Mouse (Mus musculus) lung, postnatal 0 days (tissue): ENCODE data around the gene Nkap.

Experiments used
- CTCF ChIP-seq: IDR thresholded peaks from 2 replicates; pipeline ENCODE4 v1.5.1; 2016; ENCODE audit warnings: antibody characterized with exemption, mild to moderate bottlenecking
- EP300 ChIP-seq: IDR thresholded peaks from 2 replicates; pipeline ENCODE4 v1.6.1; 2016; ENCODE audit warnings: antibody characterized with exemption, mild to moderate bottlenecking, control low read depth

GRCm38 (mm10) chrX:37120212-37120611, 6.4 kb upstream of the Nkap start:
- TF ChIP-seq CTCF (no peak), EP300 (no peak)
